Mouse (Mus musculus) bone marrow macrophage, adult 2 months (primary cell): Measurements from ENCODE around the gene Fbxw5.

ENCODE experiments used
- CTCF ChIP-seq: IDR thresholded peaks from 2 replicates; pipeline ENCODE4 v1.5.1; 2012; ENCODE audit warnings: low read depth, mild to moderate bottlenecking, low read length, moderate library complexity
- POLR2A ChIP-seq: IDR thresholded peaks from 2 replicates; pipeline ENCODE4 v1.6.1; 2012; ENCODE audit warnings: mild to moderate bottlenecking, low read depth, low read length, borderline replicate concordance

DNA sequence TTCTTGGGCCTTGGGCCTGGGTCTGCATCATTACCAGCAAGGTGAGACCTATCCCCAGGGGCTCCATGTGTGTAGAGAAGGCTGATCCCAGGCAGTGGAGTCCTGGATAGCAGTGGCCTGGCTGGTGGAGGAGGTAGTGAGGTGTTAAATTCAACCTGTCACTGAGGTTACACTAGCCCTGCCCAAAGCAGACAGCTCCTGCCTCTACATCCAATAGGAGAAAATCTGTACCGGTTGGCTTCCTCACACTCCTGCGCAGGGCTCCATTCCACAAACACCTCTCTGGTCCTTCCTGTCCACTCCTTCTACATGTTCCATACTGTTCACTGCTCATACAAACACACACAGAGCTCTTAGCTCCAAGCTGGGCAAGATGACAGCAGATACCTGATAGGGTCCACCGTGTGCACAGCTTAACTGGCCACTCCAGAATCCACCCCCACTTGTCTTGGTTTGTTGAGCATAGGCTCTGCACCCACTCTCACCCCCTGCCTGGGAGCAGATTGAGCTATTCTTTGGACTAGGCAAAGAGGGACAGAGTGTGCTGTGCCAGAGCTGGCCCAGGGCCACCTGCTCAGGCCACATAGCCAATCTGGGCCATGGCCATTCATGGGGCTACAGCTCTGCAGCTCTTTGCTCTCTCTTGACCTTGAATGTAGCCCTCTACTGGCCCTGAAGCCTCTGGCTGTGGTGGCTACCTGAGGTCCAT, 22.4 kb upstream of the Fbxw5 start:
- TF ChIP-seq POLR2A (no peak), CTCF (no peak)
